Mouse (Mus musculus) ZHBTc4 (cell line): ENCODE measurements around the gene Polr3b.

Experiments used
- DNase-seq: peaks from one replicate; pipeline ENCODE4 v3.0.0-alpha.2; 2011; ENCODE audit warnings: low read depth, low spot score

The Polr3b gene

GRCm38 (mm10) chr10:84610783-84611182 is 11.3 kb upstream of the Polr3b start:
- DNase-seq, result no peak

GRCm38 (mm10) chr10:84611664-84612063 is 10.4 kb upstream of the Polr3b start:
- DNase-seq, result no peak

- no peak for DNase-seq
These were observed 9.8 kb upstream of the Polr3b start for GRCm38 (mm10) chr10:84612281-84612680.

DNA sequence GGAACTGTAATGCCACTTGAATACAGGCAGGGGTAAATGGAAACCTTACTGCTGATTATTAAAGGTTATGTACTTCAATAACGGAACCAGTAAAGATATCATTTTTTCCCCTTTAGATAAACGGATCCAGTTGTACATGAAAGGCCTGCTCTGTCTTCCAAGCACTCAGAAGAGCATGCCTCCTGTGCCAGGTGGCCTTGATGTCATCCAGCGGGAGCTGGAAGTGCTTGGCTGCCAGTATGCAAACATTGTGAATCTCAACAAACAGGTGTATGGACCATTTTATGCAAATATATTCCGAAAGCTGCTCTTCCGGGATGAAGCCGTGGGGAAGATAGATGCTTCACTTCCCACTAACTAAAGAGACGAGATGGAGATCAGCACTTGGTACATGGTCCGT is 8.7 kb upstream of the Polr3b start:
- no peak for DNase-seq

DNA sequence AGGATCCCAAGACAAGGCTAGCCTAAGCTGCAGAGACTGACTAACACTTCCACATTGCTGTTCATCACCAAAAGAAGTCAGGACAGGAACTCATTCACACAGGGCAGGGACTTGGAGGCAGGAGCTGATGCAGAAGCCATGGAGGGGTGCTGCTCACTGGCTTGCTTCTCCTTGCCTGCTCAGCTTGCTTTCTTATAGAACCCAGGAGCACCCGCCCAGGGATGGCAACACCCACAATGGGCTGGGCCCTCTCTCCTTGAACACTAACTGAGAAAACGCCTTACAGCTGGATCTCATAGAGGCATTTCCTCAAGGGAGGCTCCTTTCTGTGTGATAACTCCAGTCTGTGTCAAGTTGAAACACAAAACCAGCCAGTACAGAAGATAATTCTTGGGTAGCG is 7.0 kb upstream of the Polr3b start:
- peak; percentile 51 for DNase-seq

DNA sequence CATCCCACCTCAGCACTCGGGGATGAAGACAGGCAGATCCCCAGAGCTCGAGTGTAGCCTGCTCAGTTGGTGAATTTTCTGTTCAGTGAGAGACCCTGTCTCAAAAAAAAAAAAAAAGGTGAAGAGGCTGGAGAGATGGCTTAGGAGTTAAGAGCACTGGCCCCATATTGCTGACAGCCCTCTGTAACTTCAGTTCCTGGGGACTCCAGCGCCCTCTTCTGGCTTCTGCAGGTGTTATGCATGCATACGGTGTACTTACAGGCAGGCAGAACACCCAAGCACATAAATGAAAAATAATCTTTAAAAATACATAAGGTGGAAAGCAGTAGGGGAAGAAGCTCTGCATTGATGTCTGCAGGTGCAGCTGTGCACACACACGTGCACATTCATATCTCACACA is 9.1 kb downstream of the Polr3b start:
- peak; percentile 81 for DNase-seq

- DNase-seq, result no peak
These were observed 9.9 kb downstream of the Polr3b start for GRCm38 (mm10) chr10:84632005-84632404.

GRCm38 (mm10) chr10:84636656-84637055 is 14.6 kb downstream of the Polr3b start:
- DNase-seq, result no peak

DNA sequence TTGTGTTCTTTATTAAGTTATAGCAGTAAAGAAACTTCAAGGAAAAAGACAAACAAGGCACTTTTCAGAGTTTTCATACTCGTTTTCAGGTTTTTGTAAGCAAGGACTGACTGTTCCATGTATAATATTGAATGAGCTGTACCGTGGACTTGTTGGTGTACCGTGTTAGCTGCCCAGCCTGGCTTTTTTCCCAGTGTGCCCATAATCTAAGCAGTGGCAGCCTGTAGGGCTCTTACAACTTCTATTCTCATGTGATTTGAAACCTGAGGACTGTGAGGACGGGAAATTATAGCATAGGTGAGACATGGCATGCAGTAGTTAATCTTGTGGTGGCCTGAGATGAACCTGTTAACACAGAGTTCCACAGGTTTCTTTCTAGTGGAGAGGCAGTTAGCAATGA is 16.3 kb downstream of the Polr3b start:
- DNase-seq, result no peak

DNA sequence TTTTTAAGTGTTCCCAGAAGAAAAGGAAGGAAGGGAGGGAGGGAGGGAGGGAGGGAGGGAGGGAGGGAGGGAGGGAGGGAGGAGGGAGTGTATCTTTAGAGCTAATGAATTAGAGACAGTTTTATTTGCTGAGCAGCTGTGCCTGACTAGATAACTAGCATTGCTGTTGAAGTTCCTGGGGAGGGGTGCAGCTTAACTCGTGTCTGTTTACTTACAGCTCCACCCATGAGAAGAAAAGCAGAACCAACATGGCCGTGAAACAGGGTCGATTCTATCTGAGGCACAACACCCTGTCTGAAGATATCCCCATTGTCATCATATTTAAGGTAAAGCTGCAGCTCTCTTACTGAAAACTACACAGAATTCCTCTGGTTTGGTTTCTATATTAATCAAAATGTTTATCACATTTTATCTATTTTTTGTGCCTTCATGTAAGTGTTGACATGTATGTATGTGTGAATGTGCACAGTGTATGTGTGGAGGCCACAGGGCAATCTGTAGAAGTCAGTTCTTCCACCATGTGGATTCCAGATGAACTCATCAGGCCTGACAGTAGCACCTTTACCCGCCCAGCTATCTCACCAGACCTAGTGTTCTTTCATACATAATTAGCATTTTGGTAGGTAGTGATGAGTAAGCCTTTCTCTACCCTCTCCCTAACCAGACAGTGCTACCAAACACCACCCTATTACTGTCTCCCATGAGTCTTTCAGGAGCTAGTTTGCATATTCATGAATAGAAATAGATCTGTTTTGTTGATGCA is 17.6 kb downstream of the Polr3b start:
- DNase-seq, result no peak

GRCm38 (mm10) chr10:84640861-84641260 is 18.8 kb downstream of the Polr3b start:
- DNase-seq, result peak; percentile 51

- no peak for DNase-seq
These were observed 19.5 kb downstream of the Polr3b start for GRCm38 (mm10) chr10:84641576-84641975.

- no peak for DNase-seq
These were observed 23.8 kb downstream of the Polr3b start for GRCm38 (mm10) chr10:84645940-84646339.

- peak; percentile 83 for DNase-seq
These were observed 24.5 kb downstream of the Polr3b start for GRCm38 (mm10) chr10:84646506-84647102.

- DNase-seq, result no peak
These were observed 25.2 kb downstream of the Polr3b start for GRCm38 (mm10) chr10:84647264-84647663.

- no peak for DNase-seq
These were observed 26.8 kb downstream of the Polr3b start for GRCm38 (mm10) chr10:84648911-84649310.

DNA sequence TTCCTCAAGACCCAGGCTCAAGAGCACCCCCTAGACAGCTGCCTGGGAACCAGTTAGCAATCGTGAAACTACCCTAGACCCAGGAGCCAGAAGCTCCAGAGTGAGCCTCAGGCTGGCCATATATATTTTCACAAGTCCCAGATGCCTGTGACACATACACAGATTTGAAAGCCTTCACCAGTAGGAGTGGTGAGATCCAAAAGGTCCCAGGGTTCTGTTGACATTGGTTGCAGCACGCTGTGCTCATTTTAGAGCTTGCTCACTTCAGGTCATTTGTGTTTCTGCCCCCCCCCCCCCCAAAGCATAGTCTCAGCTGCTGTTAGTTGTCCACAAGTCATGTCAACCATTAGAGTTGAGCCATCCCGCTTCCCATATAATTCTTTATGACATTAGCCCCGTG is 31.9 kb downstream of the Polr3b start:
- DNase-seq, result no peak

- DNase-seq, result no peak
These were observed 32.6 kb downstream of the Polr3b start for GRCm38 (mm10) chr10:84654731-84655130.

DNA sequence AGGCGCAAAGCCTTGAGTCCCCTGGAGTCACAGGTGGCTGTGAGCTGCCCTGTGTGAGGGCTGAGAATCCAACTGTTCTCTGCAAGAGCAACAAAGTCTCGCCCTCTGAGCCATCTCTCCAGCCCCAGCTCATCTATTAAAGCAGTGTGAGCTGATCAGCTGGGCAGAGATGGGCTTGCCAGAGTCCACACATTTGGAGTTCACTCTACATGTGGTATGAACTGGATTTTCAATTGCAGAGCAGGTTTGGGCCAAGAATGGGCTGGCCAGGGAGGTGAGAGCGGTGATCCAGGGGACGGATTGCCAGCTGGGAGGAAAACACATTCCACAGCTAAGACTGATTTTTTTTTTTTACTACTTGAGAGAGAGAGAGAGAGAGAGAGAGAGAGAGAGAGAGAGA is 34.5 kb downstream of the Polr3b start:
- no peak for DNase-seq

DNA sequence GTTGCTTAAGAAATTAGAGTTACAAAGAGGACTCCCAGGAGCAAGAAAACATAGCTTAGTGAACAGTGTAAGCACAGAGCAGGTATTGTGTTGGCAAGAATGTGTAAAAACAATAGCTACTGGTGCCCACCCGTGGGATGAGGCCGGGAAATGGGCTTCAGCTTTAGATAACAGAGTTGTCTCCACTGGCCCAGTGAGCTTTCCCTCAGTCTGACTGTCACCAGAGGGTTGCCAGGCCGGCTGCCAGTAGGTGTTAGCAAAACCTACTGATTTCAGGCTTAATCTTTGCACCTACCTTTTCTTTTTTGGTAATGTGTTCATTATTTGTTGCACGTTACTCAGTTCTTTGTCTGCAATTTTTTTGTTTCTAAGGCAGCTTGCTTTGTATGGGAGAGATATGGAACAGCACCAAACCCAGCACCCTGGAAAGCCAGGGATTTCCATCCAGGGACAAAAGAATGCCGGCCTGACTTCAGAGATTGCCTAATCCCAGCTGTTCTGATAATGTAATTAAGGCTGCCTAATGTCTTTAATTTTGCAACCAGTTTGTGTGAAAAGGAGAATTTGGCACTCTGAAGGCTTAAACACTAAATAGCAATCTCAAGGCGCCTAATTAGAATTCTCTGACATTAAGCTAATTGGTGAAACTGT is 35.5 kb downstream of the Polr3b start:
- DNase-seq, result no peak

GRCm38 (mm10) chr10:84658088-84658848 is 36.2 kb downstream of the Polr3b start:
- DNase-seq, result no peak

- DNase-seq, result no peak
These were observed 37.2 kb downstream of the Polr3b start for GRCm38 (mm10) chr10:84659281-84659680.
